Mouse (Mus musculus) megakaryocyte, embryonic 14.5 days (primary cell): ENCODE results near the gene Ift27.

Source experiments
- FLI1 ChIP-seq: IDR thresholded peaks from 2 replicates; pipeline ENCODE4 v1.6.1; 2012; ENCODE audit warnings: low read length, inconsistent platforms, mixed read lengths
- GATA1 ChIP-seq: IDR thresholded peaks from 3 replicates; pipeline ENCODE4 v1.6.1; 2012; ENCODE audit warnings: mixed read lengths, low read length, inconsistent platforms, borderline replicate concordance

- TF ChIP-seq GATA1 (no peak), FLI1 (no peak)
Observed at GRCm38 (mm10) chr15:78178397-78178796, 4.5 kb upstream of the Ift27 start.
